Mouse (Mus musculus): ENCODE measurements at regions not wholly inside any gene's neighbourhood (a gene's known extent, or its start where the extent isn't known, plus 50 kb on each side); places are given as distances from the start of the nearest gene placed in this dataset.

GRCm38 (mm10) chrX:129272135-129272534, 477.4 kb upstream of the Diaph2 start:
- Histone ChIP-seq H3K4me3 (no peak overlapping the region), H3K27me3 (ENCODE audit: low read depth, poor library complexity, severe bottlenecking) (no peaks in the 10 kb centered on the region), H3K9me3 (replicated peaks) (no peaks in the 10 kb centered on the region), H3K27ac (replicated peaks) (no peak overlapping the region), H3K36me3 (no peaks in the 10 kb centered on the region), H3K4me1 (no peaks in the 10 kb centered on the region)
- DNase-seq (ENCODE audit: low spot score), result no peak

- Histone ChIP-seq H3K4me3 (no peak overlapping the region), H3K36me3 (no peaks in the 10 kb centered on the region), H3K9me3 (replicated peaks) (no peaks in the 10 kb centered on the region), H3K4me1 (no peaks in the 10 kb centered on the region), H3K27me3 (ENCODE audit: low read depth, poor library complexity, severe bottlenecking) (no peaks in the 10 kb centered on the region), H3K27ac (replicated peaks) (no peak overlapping the region)
- peak; percentile 36 for DNase-seq (ENCODE audit: low spot score)
- 49% methylated on average over 5 of the region's 5 CpGs for WGBS
These were observed 445.6 kb upstream of the Diaph2 start for GRCm38 (mm10) chrX:129303987-129304386.

DNA sequence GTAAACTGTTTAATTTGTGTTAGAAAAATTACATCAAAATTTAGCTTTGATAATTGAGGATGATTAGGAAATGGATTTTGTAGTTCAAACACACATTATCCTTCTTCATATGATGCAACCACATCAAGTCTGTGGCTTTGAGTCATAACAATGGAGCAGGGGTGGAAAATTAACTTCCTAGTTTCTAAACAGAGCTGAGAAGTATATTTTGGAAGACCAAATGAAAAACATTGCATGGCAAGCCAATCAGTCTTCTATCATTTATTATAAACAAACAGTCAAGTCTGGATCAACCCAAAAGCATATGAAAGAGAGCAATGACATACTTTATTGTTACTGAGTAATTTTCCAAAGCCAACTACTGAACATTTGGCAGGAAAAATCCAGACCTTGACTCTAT, 440.2 kb upstream of the Diaph2 start:
- H3K4me3 ChIP-seq, result no peak overlapping the region
- no peaks in the 10 kb centered on the region for H3K36me3 ChIP-seq
- no peaks in the 10 kb centered on the region for H3K27me3 ChIP-seq (ENCODE audit: low read depth, poor library complexity, severe bottlenecking)
- no peaks in the 10 kb centered on the region for H3K4me1 ChIP-seq
- DNase-seq (ENCODE audit: low spot score), result no peak
- no peaks in the 10 kb centered on the region for H3K9me3 ChIP-seq (replicated peaks)
- no peak overlapping the region for H3K27ac ChIP-seq (replicated peaks)

- 74% methylated on average over 1 of the region's 1 CpGs for WGBS
- no peak for DNase-seq (ENCODE audit: low spot score)
- H3K4me1 ChIP-seq, result no peaks in the 10 kb centered on the region
- no peaks in the 10 kb centered on the region for H3K27me3 ChIP-seq (ENCODE audit: low read depth, poor library complexity, severe bottlenecking)
- H3K36me3 ChIP-seq, result no peaks in the 10 kb centered on the region
- no peak overlapping the region for H3K4me3 ChIP-seq
- H3K9me3 ChIP-seq (replicated peaks), result peaks cover 4% of the 10 kb centered on the region; the same call in 1 of the 2 replicates
- no peak overlapping the region for H3K27ac ChIP-seq (replicated peaks)
These were observed 420.1 kb upstream of the Diaph2 start for GRCm38 (mm10) chrX:129329441-129329840.

DNA sequence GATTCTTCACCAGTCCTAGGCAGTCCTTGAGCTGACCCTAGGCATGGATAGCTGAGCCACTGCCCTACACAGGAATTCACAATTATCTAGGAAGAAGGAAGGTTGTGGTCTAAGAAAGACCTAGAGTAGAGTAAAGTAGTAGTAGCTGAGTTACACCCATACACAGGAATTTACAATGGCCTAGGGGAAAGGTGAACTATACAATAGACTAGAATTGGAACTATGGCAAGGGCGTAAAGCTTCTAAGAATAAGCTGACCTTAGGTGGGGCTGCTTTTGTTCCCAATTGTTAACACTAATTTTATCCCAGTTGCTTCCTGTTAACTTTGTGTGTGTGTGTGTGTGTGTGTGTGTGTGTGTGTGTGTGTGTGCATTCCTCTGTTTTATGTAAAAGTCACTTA, 416.7 kb upstream of the Diaph2 start:
- WGBS, result 86% methylated on average over 1 of the region's 1 CpGs
- H3K4me3 ChIP-seq, result no peak overlapping the region

More for the DNA sequence above, 416.7 kb upstream of the Diaph2 start:
- Histone ChIP-seq H3K36me3 (no peaks in the 10 kb centered on the region), H3K27me3 (ENCODE audit: low read depth, poor library complexity, severe bottlenecking) (no peaks in the 10 kb centered on the region), H3K4me1 (no peaks in the 10 kb centered on the region), H3K9me3 (replicated peaks) (no peaks in the 10 kb centered on the region), H3K27ac (replicated peaks) (no peak overlapping the region)
- DNase-seq (ENCODE audit: low spot score), result no peak
